Mouse (Mus musculus): ENCODE data around the gene Ppp1r3g. TPM values are rescaled to one million over a fixed set of nuclear protein-coding genes. Genes with fewer than 3 reads are reported as not detected.
A peak's percentile ranks its signal among the peaks of the same experiment; 100 is the strongest.
"Not testable (repeated sequence)": the region's sequence is repeated elsewhere in the genome, so short reads cannot be mapped to it uniquely, and the experiment has no call there.

Gene Ppp1r3g
- total RNA-seq (2022) = 10 to 100 TPM in 3 of 4 experiments, 1 to 10 TPM in 1; 9.9 to 13.5 (median 11.9) TPM

DNA sequence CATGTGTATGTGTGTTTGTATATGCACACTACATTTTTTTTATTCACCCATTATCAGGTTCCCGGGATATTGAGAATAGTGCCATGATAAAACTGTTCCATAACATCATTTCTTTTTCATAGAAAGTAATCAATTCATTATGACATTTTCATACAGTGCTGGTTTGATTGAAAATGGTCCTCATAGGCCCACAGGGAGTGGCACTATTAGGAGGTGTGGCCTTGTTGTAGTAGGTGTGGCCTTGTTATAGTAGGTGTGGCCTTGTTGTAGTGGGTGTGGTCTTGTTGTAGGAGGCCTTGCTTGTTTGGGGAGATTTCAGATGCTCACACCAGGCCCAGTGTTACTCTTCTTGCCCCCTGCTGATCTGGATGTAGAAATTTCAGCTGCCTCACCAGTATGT lies at the start of gene Ppp1r3g:
TSS of gene Ppp1r3g (plus strand) at position 301 of the 400 bp plus-strand sequence.
- no peak for DNase-seq (ENCODE audit: low spot score in 2 of 2)

DNA sequence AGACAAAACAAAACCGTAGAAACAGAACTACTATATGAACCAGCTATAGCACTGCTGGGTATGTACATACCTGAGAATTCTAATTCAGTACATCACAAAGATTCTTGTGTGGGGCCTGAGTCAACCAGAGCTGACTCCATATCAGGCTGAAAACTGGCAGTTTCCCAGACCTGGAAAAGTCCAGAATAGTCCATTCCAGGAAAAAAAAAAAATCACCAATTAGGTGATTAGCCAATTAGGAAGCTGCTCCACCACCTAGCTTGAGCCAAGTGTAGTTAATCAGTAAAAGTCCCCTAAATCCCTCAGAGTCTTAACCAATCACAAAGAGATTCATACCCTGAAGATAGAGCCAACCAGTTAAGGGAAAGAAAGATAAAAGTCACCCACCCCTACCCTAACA lies 47.2 kb upstream of the Ppp1r3g start:
- no peak for DNase-seq (ENCODE audit: low spot score in 2 of 2)

DNA sequence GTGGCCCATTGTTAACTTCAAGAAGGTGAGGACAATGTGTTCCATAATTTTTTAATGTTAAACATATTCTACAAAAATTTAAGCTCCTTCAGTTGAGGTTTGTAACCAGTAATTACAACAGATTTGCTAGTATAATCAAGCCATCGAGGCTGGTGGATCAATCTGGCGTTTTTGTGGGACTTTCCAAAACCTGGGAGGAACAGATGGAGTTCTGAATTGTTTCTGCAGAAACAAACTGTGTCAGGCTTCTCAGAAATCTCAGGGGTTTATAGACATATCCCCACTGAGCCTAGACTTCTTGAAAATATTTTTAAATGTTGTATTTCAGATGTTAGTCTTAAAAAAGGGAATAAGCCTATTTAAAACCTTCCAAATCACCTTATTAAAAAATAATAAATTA lies 20.6 kb upstream of the Ppp1r3g start:
- peak in 1 of 2 experiments; percentile 15 for DNase-seq (ENCODE audit: low spot score in 2 of 2)

DNA sequence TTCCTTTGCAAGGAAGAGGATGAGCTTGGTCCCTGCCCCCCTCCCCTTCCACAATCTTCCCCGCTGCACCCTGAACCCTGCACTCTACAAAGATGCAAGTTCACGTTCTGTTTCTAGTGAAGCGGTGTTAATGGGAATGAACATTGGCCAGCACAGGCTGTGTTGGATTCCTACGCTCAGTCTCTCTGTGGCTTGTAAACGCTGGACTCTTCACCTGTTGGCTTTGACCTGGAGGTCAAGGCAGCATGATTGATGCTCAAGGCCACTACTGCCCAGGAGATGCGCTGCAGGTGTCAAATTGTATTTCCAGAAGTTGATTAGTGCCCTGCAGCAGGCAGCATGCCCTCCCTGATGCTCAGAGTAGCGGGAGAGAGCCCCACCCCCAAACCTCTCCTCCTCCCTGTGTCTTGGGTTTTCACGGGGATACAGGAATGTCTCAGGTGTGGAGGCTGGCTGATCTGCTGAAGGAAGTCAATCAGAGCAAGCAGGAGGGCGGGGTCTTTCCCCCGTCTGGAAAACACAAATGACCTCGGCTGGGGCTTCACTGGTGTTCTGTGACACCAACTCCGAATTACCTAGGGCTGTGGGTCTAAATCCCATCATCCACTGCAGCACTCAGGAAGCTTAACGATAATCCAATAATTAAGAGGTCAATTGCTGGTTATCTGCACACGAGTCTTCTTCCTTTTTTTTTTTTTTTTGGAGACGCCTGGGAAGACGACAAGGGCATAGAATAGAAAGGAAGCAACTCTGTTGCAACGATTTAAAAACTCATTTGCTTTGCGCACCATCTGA lies 18.6 kb upstream of the Ppp1r3g start:
- DNase-seq (ENCODE audit: low spot score in 2 of 2) = no peak

DNA sequence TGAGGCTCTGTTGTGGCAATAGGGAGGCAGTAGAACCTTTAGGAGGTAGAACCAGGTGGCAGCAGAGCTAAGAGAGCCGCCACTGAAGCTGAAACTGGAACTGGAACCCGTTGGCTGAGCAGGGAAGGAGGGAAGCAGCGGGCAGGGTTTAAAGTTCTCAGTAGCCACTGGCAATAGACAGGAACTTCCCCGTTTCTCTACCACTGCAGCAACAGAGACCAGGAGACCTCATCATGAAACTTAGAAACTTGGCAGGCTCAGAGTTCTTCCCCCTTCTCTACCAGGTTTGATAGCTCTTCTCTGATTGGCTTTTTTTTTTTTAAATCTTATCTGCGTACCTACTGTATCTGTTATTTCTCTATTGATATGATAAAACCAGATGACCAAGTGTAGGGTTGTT lies 17.7 kb upstream of the Ppp1r3g start:
- DNase-seq (ENCODE audit: low spot score in 2 of 2) = no peak

DNA sequence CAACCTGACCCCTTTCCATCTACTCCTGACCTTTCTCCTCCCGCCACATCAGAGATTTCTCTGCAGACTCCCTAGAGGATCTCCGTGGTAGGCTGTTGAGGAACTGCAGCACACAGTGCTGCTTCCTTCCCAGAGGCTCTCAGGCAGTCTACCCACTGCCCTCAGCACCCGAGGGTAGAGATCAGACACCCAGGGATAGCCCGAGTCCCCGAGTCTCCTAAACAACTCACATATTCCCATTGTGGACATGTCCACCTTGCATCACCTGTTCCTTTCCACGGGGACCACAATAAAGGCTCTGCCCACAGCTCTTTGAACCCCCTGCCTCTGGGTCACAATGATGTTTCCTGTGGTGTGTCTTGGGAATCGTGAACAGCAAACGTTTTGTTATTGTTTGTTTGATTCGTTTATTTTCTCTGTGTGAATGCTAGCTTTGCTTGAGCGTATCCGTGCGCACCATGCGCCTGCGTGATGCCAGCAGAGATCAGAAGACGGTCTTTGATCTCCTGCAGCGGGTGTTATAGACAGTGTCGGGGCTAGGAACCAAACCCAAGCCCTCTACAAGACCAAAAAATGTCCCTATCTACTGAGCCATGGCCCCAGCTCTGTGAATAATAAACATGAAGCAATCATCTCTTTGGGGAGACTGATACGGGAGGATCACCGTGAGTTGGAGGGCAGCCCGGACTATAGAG lies 11.8 kb upstream of the Ppp1r3g start:
- no peak for DNase-seq (ENCODE audit: low spot score in 2 of 2)

DNA sequence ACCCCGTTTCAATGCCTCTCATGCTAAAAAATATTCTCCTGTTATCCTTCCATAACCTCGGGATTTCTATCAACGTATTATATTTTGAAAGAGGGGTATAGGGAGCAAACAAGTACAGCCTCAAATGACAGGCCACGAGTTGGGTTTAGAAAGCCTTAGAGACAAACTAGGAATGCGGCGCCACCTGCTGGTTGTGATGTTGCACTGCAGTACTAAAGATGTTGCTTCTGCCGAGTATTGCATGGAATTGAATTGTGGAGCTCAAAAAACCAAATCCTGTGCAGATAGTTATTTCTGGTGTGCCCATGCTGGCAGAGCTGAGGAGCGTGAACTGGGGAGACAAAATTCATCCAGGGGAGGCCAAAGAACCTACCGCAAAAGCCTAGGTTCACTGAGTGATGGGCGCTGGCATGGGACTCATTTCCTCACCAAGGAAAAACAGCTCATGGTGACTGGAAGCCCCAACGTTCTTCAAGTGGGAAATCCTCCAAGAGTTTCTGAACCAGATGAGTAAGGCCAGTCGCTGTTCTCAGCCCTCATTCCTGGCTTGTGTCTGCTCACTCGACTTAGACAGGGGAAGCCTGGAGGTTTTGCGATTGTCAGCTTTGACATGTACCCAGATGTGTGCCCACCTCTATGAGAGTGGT lies 11.2 kb upstream of the Ppp1r3g start:
- peak; percentile 23 to 58 for DNase-seq (ENCODE audit: low spot score in 2 of 2)

DNA sequence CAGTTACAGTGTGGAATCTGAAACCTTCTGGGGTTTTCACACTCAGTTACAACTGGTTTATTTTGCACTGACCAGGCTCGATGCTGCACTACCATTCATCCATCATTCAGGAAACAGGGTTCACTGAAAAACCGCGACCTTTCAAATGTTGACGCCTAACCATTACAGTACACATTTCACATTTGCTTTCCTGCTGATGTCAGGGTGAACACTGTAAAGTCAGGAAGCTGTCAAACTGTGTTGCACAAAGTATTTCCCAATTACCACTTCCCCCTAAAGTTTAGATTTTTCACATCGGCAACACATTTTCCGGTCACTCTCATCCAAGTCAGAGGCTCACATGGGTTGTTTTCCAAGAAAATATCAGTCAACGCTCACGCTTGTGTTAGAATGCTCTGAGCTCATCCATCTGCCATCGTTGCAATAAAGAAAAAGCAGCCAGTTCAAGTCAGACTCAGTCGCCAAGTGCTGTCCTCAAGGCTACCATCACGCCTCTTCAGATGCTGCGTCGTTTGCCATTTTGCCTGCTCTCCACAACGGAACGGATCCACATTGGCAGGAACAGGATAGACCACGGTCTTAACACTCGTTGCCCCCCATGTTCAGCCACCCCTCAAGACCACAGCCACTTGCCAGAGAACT lies 8.7 kb upstream of the Ppp1r3g start:
- no peak for DNase-seq (ENCODE audit: low spot score in 2 of 2)

DNA sequence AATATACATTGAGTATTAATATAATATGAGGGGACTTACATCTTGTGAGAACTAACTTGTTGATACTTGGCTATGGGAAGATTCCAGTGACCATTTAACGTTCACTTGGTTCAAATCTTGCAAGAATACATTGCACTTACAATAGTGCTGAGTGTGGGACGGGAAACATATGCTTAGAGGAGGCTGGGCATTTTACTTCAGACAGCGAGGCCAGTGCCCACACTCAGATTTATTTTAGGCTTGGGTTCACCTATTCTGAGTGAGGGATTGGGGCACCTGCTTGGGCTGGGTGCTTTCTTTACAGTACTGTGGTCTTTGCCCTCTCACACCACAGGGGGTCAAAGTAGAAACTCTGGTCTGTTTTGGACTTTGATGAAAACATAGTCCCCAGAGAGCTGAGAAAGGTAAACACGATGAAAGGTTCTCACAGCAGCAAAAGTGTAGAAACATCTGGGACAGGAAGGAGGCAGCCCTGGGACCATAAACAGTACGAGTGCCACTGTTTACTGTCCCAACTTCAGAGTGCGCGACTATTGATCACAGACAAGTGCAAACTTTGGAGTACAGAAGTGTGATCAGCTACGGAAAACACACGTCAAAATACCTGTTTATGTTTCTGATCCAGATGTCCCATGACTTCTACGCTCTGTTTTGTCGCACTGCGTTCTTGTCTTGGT lies 890 bp downstream of the Ppp1r3g start:
- DNase-seq (ENCODE audit: low spot score in 2 of 2) = no peak

DNA sequence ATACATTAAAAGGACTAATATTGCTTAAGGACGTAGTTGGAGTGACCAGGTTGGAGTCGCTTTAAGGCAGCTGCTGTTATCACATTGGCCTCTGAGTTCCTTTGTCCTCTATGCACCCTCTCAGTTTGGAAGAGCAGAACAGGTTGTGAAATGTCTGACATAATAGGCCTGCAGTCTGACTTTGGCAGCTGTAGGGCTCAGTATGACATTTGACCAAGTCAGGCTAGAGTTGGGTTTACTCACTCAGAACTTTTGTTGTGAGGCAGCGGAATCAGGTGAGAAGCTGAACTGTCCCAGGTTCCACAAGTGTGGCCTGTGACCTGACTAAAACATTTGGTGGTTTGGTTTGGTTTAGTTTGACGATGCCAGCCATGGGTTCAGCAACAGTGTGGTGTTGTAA lies 4.9 kb downstream of the Ppp1r3g start:
- no peak for DNase-seq (ENCODE audit: low spot score in 2 of 2)

DNA sequence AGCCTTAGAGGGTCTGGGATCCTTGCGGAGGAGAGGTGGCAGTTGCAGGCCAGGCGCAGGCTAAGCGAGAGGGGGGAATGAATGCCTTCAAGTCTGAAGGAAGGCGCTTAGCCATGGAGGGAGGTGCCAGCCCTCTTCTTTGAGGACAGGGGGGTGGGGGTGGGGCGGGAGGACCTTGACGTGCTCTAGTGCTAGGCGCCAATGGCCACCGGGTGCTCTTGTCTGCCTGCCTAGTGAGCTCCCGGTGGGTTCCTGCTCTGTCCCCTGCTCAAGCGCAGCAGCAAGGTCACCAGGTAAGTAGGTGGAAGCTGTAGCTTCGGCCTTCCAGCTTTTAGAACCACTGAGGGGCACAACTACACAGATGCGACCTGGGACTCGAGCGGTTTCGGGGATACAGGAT lies 9.1 kb downstream of the Ppp1r3g start:
- no peak for DNase-seq (ENCODE audit: low spot score in 2 of 2)

DNA sequence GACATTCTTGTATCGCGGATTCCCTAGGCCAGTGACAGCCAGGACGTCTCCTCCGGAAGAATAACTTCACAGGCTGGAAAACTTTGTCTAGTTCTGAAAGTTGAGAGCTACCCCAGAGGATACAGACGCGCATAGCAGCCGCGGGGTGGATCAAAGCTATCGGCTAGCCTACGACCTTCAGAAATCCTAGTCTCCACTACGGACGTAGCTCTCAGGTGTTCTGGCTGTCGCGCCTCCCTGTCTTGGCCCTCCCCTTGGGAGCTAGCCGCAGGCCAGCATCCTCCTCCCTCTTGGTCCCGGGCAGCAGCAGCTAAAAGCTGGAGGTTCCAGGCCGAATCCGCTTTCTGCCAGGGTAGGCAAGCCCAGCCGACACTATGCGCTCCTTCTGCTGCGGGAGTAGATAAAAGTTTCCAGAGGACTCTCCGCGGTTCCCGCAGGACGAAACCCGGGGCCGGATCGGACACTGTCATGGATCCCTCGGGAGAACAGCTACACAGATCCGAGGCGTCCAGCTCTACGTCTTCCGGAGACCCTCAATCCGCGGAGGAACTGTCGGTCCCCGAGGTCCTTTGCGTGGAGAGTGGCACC lies 9.6 kb downstream of the Ppp1r3g start:
- no peak for DNase-seq (ENCODE audit: low spot score in 2 of 2)

DNA sequence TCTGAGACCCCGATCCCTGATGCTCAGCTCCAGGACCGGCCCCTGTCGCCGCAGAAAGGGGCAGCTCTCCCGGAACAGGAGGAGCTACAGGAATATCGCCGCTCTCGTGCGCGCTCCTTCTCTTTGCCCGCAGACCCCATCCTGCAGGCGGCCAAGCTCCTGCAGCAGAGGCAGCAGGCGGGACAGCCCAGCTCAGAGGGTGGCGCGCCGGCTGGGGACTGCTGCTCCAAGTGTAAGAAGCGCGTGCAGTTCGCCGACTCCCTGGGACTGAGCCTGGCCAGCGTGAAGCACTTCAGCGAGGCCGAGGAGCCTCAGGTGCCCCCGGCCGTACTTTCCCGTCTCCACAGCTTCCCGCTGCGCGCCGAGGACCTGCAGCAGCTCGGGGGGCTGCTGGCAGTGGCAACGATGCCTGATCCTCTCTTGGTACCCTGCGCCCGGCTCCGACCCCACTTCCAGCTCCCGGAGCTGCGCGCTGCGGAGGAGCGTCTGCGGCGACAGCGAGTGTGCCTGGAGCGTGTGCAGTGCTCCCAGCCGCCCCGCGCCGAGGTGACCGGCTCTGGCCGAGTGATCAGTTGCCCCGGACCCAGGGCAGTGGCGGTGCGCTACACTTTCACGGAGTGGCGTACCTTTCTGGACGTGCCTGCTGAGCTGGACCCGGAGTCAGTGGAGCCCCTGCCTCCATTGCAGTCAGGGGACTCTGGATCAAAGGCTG lies 10.2 kb downstream of the Ppp1r3g start:
- no peak for DNase-seq (ENCODE audit: low spot score in 2 of 2)

DNA sequence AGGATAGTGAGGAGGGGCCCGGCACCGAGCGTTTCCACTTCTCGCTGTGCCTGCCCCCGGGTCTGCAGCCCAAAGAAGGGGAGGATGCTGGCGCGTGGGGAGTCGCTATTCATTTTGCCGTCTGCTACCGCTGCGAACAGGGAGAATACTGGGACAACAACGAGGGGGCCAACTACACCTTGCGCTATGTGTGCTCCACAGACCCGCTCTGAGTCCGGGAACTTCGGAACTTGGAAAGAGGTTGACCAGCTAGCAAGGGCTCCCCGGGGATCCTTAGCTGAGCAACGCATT lies 10.7 kb downstream of the Ppp1r3g start:
- DNase-seq (ENCODE audit: low spot score in 2 of 2) = no peak

DNA sequence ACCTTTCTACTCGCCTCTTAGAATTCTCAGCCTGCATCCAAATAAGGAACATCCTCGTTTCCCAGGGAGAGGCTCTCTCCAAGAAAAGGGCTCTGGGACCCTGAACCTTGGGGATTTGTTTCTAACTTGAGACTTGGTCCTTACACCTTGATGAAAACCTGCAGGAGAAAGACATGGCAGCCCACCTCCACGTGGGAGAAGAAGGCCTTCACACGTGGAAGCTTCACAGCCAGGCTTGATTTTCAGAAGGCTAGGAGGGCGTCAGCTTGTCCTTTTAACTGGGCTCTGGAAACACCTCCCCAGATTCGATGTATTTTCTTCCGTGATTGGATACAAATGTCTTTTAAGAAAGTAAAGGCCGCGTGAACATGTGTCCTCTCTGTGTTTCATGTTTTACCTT lies 11.2 kb downstream of the Ppp1r3g start:
- DNase-seq (ENCODE audit: low spot score in 2 of 2) = no peak

DNA sequence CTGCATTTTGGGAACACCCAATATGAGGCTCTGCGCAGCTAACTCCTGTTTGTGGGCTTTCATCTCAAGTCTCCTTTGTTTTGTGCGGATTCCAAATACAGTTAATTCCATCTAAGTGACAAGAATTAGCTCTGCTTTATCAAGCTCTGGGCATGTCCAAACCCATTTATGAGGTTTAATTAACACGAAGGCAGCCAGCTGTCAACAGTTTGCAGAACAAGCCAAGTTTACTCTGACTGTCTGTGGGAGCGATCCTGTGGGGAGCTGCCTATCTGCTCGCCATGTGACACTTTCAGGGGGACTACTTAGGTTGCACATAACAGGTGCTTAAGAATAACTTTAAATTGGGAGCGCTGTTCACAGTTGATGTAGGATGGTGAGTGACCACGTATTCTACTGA lies 18.3 kb downstream of the Ppp1r3g start:
- DNase-seq (ENCODE audit: low spot score in 2 of 2) = no peak

DNA sequence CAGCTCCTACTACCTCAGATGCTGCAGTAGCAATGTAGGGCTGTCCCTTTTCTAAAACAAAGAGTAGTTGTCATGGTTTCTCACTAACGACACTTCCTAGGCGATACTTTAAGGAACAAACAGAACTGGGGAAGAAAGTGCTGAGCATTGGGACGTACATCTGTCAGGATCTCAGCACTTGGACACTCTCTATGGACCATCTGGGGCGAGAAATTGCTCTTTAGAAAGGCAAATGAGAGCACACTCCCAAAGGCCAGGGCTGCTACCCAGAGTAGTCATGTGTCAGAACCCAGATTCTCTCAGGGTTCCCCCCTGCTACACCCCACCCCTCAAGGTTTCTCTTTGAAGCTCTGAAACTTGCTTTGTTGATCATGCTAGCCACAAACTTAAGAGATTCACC lies 21.8 kb downstream of the Ppp1r3g start:
- no peak for DNase-seq (ENCODE audit: low spot score in 2 of 2)

DNA sequence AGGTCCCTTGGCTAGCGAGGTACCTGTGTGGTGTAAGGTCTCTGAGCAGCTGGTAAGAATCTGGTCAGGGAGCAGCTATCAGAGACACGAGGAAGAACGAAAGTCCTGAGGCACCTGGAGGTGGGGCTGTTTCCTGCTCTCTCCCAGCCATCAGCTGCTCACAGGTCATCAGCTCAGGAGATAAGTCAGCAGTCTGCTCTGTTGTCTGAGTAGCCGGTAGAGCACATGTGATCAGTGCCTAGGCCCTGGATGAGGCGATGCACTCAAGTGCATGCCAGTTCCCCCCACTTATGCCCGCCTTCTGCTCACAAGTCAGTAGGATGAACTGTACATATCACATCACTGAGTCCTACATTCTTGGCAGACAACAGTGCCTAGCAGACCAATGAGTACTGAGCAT lies 24.3 kb downstream of the Ppp1r3g start:
- DNase-seq (ENCODE audit: low spot score in 2 of 2) = no peak

DNA sequence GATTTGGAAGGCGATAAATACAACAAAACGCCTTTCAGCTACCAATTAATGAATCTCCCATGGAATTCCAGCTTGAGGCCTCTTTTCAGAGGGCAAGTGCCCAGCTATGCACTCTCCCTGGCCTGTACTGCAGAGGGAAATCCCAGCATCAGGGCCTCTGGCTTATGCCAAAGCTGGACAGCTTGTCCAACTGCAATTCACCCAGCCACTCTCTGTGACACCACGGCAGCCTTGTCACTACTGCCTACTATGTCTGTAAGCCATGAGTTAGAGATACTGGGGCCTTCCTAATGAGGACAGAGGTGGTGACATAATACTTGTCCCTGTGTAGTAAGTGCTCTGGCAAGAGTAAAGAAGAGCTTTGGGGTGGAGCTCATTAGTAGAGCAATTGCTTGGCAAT lies 30.7 kb downstream of the Ppp1r3g start:
- no peak for DNase-seq (ENCODE audit: low spot score in 2 of 2)

DNA sequence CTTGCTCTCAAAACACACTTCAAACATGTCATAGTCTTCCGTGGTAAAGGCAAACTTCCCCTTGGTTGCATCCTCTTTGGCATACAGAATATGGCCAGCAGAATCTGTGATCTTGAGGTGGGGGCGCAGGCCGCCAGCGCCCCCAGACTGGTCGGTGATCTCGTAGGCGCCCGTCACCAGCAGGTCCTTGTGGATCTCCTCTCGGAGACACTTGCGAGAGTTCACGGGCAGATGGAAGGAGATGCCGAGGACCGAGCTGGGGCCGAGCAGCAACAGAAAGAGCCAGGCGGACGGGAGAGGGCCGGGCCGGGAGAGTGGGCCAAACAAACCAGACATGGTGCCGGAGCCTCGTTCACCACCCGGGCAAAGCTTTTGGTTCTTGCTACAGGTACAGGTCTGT lies 32.5 kb downstream of the Ppp1r3g start:
- DNase-seq (ENCODE audit: low spot score in 2 of 2) = not testable (repeated sequence)

DNA sequence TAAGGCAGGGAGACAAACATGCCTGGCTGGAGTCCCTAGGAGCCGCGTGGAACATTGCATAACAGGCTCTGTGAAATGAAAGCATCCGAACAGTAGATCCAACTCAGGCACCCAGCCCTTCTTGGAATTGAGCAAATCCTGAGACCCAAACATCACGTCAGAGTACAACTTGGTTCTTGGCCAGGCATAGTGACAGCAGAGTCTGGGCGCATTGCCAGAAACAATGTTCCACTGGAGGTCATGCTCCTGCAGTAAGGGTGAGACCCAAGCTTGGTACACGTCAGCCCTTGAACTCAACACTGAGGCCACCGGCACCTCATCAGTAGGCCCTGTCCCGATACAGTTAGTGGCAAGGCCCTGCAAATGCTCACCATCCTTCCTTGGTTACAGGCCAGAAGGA lies 35.4 kb downstream of the Ppp1r3g start:
- peak; percentile 31 to 68 for DNase-seq (ENCODE audit: low spot score in 2 of 2)
